Mouse (Mus musculus): ENCODE measurements around the gene Gcsam.

The Gcsam gene

GRCm38 (mm10) chr16:45653009-45653933 is 43.1 kb downstream of the Gcsam start:
- no peak for DNase-seq

GRCm38 (mm10) chr16:45653934-45654332 is 43.8 kb downstream of the Gcsam start, which contains the start of gene BC016579:
Gene BC016579, minus strand, starts transcription at chr16:45654068.
- no peak for DNase-seq

- no peak for DNase-seq
These were observed 44.3 kb downstream of the Gcsam start for GRCm38 (mm10) chr16:45654465-45654864.

GRCm38 (mm10) chr16:45657574-45658159 is 47.5 kb downstream of the Gcsam start:
- DNase-seq, result no peak

GRCm38 (mm10) chr16:45658248-45658647 is 48.1 kb downstream of the Gcsam start:
- DNase-seq, result no peak

GRCm38 (mm10) chr16:45659596-45659995 is 49.4 kb downstream of the Gcsam start:
- peak; percentile 44 for DNase-seq

GRCm38 (mm10) chr16:45662381-45662780 is 52.2 kb downstream of the Gcsam start:
- no peak for DNase-seq

- no peak for DNase-seq
These were observed 56.0 kb downstream of the Gcsam start for GRCm38 (mm10) chr16:45666136-45666535.

- no peak for DNase-seq
These were observed 58.0 kb downstream of the Gcsam start for GRCm38 (mm10) chr16:45668178-45668577.

- no peak for DNase-seq
These were observed 59.8 kb downstream of the Gcsam start for GRCm38 (mm10) chr16:45670005-45670404.

Measured in layer of hippocampus, adult 9-11 months (tissue).